Mouse (Mus musculus) erythroblast, embryonic 14.5 days (primary cell): ENCODE results near the gene Celsr2.

ENCODE experiments used
- GATA1 ChIP-seq: IDR thresholded peaks from 2 replicates; pipeline ENCODE4 v1.6.1; 2012; ENCODE audit warnings: low read length, inconsistent platforms, mixed read lengths
- TAL1 ChIP-seq: IDR thresholded peaks from 3 replicates; pipeline ENCODE4 v1.6.1; 2012; ENCODE audit warnings: low read length, inconsistent platforms, mixed read lengths

GRCm38 (mm10) chr3:108414857-108415830 is at the start of gene Celsr2:
- TF ChIP-seq GATA1 (no peak), TAL1 (no peak)
